Mouse (Mus musculus) lung, adult 2 months (tissue): ENCODE measurements at regions not wholly inside any gene's neighbourhood (a gene's known extent, or its start where the extent isn't known, plus 50 kb on each side); places are given as distances from the start of the nearest gene placed in this dataset.

Experiments
- CTCF ChIP-seq: fragments of 200-500 bp; IDR thresholded peaks from 2 replicates; pipeline ENCODE4 v1.5.1; 2011; ENCODE audit warnings: mild to moderate bottlenecking, low read length, control low read depth; ENCODE audit not compliant: insufficient read depth
- POLR2A ChIP-seq: fragments of 200-500 bp; IDR thresholded peaks from 2 replicates; pipeline ENCODE4 v1.6.1; 2011; ENCODE audit warnings: low read depth, mild to moderate bottlenecking, control low read depth, low read length, borderline replicate concordance; ENCODE audit errors: extremely low read depth

DNA sequence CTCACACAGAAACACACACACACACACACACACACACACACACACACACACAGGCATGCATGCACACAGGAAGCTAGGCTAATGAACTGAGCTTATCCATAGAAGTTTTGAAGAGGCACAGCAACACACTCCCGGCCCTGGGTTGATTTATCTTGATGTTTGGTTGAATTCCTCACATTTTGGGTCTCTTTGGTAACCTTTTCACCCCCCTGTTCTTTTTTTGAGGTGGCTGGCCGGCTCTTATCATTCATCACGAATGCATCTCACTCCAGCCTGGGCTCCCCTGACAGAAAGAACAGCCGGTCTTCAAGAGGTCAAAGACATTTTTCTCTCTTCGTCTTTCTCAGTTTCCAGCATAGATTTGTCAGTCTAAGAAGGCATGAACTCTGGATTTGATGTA is 304.2 kb upstream of the Tbx3 start:
- no peak for TF ChIP-seq CTCF
- no peak for TF ChIP-seq POLR2A
